Mouse (Mus musculus): ENCODE measurements around the gene Stk38l. TPM values are rescaled to one million over a fixed set of nuclear protein-coding genes. Genes with fewer than 3 reads are reported as not detected.

Stk38l gene
- 1 to 10 TPM; 7.4 to 7.8 TPM for total RNA-seq (2023)

DNA sequence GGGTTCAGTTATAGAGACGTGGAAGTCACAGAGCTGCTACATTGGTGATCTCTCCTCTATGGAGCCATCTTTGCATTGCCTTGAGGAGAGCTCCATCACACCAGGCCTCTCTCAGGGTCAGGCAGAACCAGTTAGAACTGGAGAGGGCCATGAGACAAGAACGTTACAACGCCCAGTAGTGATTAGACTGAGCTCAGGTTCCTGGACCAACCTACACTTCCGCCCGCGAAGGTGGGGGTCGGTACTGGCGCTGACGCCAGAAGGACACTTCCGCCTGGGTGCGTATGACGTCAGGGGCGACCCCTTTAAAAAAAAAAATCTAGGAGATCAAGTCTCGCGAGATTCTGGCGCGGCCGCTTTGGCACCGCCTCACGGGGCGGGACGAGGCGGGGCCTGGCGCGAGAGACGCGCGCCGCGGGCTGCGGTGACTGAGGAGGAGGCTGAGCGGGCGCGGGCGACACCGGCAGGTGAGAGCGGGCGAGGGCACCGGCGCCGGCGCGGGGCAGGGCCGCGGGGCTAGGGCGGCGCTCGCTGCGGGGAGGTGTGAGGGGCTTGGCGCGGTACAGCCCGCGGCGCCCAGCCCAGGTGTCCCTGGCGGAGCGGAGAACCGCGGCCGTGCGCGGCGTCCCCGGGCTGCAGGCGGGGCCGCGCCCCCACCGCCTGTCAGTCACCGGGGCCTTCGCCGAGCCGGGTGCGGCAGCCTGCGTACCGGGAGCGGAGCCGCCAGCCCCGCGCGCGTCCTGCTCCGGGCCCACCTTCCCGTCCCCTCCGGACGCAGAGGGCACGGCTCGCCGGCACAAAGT is at the start of gene Stk38l:
Stk38l (plus strand) TSS at position 415 of the 803 bp plus-strand sequence.

DNA sequence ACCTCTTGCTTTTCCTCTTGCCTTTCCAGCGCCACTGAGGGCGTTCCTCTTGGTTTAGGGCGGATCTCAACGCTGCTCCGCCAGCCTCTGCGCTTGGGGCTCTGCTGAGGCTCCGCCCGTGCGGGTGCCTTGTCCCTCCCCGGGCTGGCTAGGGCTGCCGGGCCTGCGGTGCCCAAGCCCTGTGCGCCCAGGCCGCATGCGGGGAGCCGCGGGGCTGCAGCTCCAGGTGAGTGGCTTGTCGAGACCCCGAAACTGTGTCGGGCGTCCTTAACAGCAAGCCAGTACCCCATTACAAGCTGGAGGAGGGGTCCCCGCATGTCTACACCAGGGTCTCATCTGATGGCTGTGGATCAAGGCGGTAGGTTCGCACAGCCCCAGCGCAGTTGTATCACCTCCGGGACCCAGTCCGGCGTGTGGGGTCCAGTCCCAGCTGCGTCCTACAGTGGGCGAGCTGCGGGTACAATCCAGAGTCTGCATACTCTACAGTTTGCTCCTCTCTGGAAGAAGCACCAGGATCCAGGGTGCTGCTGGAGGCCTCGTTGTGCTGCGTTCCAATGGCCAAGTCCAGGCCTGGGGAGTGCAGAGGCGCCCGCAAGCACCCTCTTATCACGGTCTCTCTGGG is 71.2 kb downstream of the Stk38l start, which contains the start of gene Arntl2:
Arntl2 (plus strand) TSS at position 132 of the 622 bp plus-strand sequence.

Other genes with a start within 250 kb of the Stk38l start
- 10 to 100 TPM; 55.4 to 65.8 TPM for gene Itpr2, start 222.8 kb upstream of the Stk38l start, total RNA-seq (2023)
- gene Fgfr1op2, start 147.8 kb upstream of the Stk38l start, total RNA-seq (2023), result 10 to 100 TPM; 85.2 to 87.9 TPM
- gene Ints13, start 147.2 kb upstream of the Stk38l start, total RNA-seq (2023), result 10 to 100 TPM; 34.9 to 39.5 TPM
- gene Med21, start 82.4 kb upstream of the Stk38l start, total RNA-seq (2023), result 10 to 100 TPM; 42.0 to 43.9 TPM
- 10 to 100 TPM; 24.4 to 27.9 TPM for gene Tm7sf3, start 82.2 kb upstream of the Stk38l start, total RNA-seq (2023)
- not detected for gene Arntl2, start 71.1 kb downstream of the Stk38l start, total RNA-seq (2023)
- not detected for gene Smco2, start 125.1 kb downstream of the Stk38l start, total RNA-seq (2023)
- gene Ppfibp1, start 163.5 kb downstream of the Stk38l start, total RNA-seq (2023), result 1 to 10 TPM; 2.8 to 6.2 TPM
- gene 1700034J05Rik, start 229.4 kb downstream of the Stk38l start, total RNA-seq (2023), result not detected